Mouse (Mus musculus) left cerebral cortex, postnatal 25 days (tissue): ENCODE data around the gene Rpl36a-ps1. TPM values are rescaled to one million over a fixed set of nuclear protein-coding genes. Genes with fewer than 3 reads are reported as not detected.

ENCODE experiments used
- DNase-seq, 2 experiments: peaks; one replicate each; pipeline ENCODE4 v3.0.0; 2022; ENCODE audit warnings: low spot score in 2 of 2, mixed read lengths in 1 of 2
- intact Hi-C: fragments of 180-260 bp; cut with DNase I; formaldehyde crosslinking; loops from one replicate; pipeline ENCODE4 v1.15.1; 2025
- total RNA-seq, 2 experiments: library from RNA; stranded (reverse); gene quantifications; 2 replicates each; pipeline ENCODE4 v1.2.3; 2021

Rpl36a-ps1 gene
- total RNA-seq, 2 experiments from 2014 or later, result 1.1 TPM

- no peak for DNase-seq
- intact Hi-C loops, result no loop called here
Observed at GRCm38 (mm10) chr14:98956788-98957187, 37.3 kb downstream of the Rpl36a-ps1 start.

- DNase-seq, result no peak
- intact Hi-C loops, result no loop called here
Observed at GRCm38 (mm10) chr14:98952441-98952840, 41.7 kb downstream of the Rpl36a-ps1 start.

GRCm38 (mm10) chr14:98951626-98952290 is 42.4 kb downstream of the Rpl36a-ps1 start:
- DNase-seq, result no peak

More at GRCm38 (mm10) chr14:98951626-98952290, 42.4 kb downstream of the Rpl36a-ps1 start:
- intact Hi-C loops, result no loop called here

Other genes with a start within 250 kb of the Rpl36a-ps1 start
- 10 to 100 TPM; 60.0 to 71.3 TPM for gene Mzt1, start 51.8 kb upstream of the Rpl36a-ps1 start, total RNA-seq
- 1 to 10 TPM; 1.9 to 3.3 TPM for gene Bora, start 51.9 kb upstream of the Rpl36a-ps1 start, total RNA-seq
- gene Pibf1, start 105.1 kb upstream of the Rpl36a-ps1 start, total RNA-seq, result 10 to 100 TPM; 13.5 to 13.9 TPM
- 10 to 100 TPM; 16.1 to 16.7 TPM for gene Dis3, start 105.5 kb upstream of the Rpl36a-ps1 start, total RNA-seq